Mouse (Mus musculus) brain, embryonic 14.5 days (tissue): ENCODE measurements at regions not wholly inside any gene's neighbourhood (a gene's known extent, or its start where the extent isn't known, plus 50 kb on each side); places are given as distances from the start of the nearest gene placed in this dataset.

ENCODE experiments used
- CTCF ChIP-seq: fragments of 200-500 bp; IDR thresholded peaks from 2 replicates; pipeline ENCODE4 v1.5.1; 2012; ENCODE audit warnings: inconsistent platforms, mild to moderate bottlenecking, moderate library complexity, borderline replicate concordance; ENCODE audit not compliant: insufficient read depth, insufficient read length; ENCODE audit errors: extremely low read depth
- POLR2A ChIP-seq: fragments of 200-500 bp; IDR thresholded peaks from 2 replicates; pipeline ENCODE4 v1.6.1; 2012; ENCODE audit warnings: mild to moderate bottlenecking, inconsistent platforms, borderline replicate concordance; ENCODE audit not compliant: poor library complexity, insufficient read depth, insufficient read length, severe bottlenecking; ENCODE audit errors: extremely low read depth

- TF ChIP-seq POLR2A (no peak), CTCF (no peak)
These were observed 547.4 kb downstream of the Med13l start for GRCm38 (mm10) chr5:119107898-119108297.
